ENCODE assay signal across 22 mouse cellular contexts in the genomic region with DNA sequence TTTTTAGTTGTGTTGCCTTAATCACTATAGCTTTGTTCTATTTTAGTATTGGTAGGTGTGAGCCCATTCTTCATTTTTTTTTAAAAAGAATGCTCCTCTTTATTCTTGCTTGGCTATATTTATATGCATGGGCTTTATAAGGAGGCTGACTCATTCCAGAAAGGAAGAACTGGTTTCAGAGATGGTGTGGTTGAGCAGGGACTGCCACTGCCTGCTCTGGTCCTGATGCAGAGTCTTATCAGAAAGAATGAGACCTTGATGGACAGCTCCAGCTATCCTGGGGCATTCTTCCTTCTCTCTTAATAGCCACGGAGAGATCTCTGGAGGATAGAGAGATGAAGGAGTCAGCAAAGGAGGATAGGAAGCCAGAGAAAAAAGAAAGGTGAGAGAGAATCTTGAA. TPM values are rescaled to one million over a fixed set of nuclear protein-coding genes. Genes with fewer than 3 reads are reported as not detected.
A peak's percentile ranks its signal among the peaks of the same experiment; 100 is the strongest.
DNase-seq lines count a peak whose midpoint lies in the region; TF ChIP-seq lines count a peak whose summit lies in the region.
"Had no signal": no experiment of that assay in that cellular context is flagged by ENCODE, and none has a peak within 500 bp of the region (broad histone marks: within the 10 kb centered on the region; RNA-seq: fewer than 3 reads in every experiment).

No protein-coding gene starts in this region.

- H3K4me3 ChIP-seq in cortical plate, adult 2 months (ENCODE audit: insufficient read depth, low read length): no peak overlapping the region
- H3K4me3 ChIP-seq: embryonic facial prominence, embryonic 10.5 days; embryonic facial prominence, embryonic 12.5 days; forebrain, embryonic 13.5 days; forebrain, embryonic 15.5 days had no signal

- peaks cover 2% of the 10 kb centered on the region for H3K4me1 ChIP-seq in cortical plate, adult 2 months (ENCODE audit: control insufficient read depth, insufficient read depth, low read length)
- H3K4me1 ChIP-seq: embryonic facial prominence, embryonic 12.5 days; forebrain, embryonic 13.5 days; forebrain, embryonic 15.5 days had no signal

- no peak for TF ChIP-seq CTCF in cortical plate, adult 2 months (IDR thresholded peaks at IDR 0.05; ENCODE audit: extremely low read depth, insufficient read depth, low read length)

- peak overlapping the region; percentile 40; the same call in 1 of the 2 replicates for H3K27ac ChIP-seq in cortical plate, adult 2 months (ENCODE audit: insufficient read depth, low read length)
- H3K27ac ChIP-seq: embryonic facial prominence, embryonic 10.5 days; embryonic facial prominence, embryonic 12.5 days; forebrain, embryonic 13.5 days; forebrain, embryonic 15.5 days had no signal

- intact Hi-C loops in gastrocnemius, postnatal 36 days (cut with DNase I): no loop called here

- no peak for TF ChIP-seq POLR2A in cortical plate, adult 2 months (IDR thresholded peaks at IDR 0.05; ENCODE audit: extremely low read depth, insufficient read depth, low read length)

- peak; percentile 61 for DNase-seq in heart, adult 11 months
- DNase-seq in heart, postnatal 4 days: no peak
- peak; percentile 64 for DNase-seq in brain, adult 2 months (ENCODE audit: low read depth, low spot score)
- no peak for DNase-seq in gastrocnemius, postnatal 36 days
- no peak for DNase-seq in cerebellum, postnatal 10 days
- DNase-seq: adrenal gland, adult 2 months; adrenal gland, postnatal 10 days; adrenal gland, postnatal 25 days; cerebellum, adult 11-12 months; cerebellum, adult 2 months; cerebellum, adult 9-10 months; cerebellum, postnatal 14 days; cerebellum, postnatal 36 days; forebrain, postnatal 0 days had no signal

RNA-seq across cellular contexts. Expression of a gene that starts 57.9 kb away (rescaled TPM):
- not detected for total RNA-seq in heart, postnatal 4 days (2021)
- 33.1 and 34.2 TPM in 2 replicates for polyA plus RNA-seq in cortical plate, adult 2 months (2012; rRNA removed)
- total RNA-seq in gastrocnemius, postnatal 36 days (2021): not detected
- total RNA-seq: adrenal gland, adult 2 months; adrenal gland, postnatal 10 days; common myeloid progenitor, adult 5-6 weeks; MEL had no signal
- polyA plus RNA-seq: C2C12 had no signal

Comparison
In these comparisons a context has a peak if more than half of its experiments do, and no peak if none do; other contexts are left out.
1. DNase-seq: peak in heart, adult 11 months (single experiment) and brain, adult 2 months (single experiment); none in heart, postnatal 4 days (single experiment), gastrocnemius, postnatal 36 days (0 of 2) and cerebellum, postnatal 10 days (0 of 2).